Mouse (Mus musculus) adrenal gland, postnatal 14 days (tissue): Measurements from ENCODE around the gene Acad11. TPM values are rescaled to one million over a fixed set of nuclear protein-coding genes. Genes with fewer than 3 reads are reported as not detected.
A peak's percentile ranks its signal among the peaks of the same experiment; 100 is the strongest.

Experiments used
- DNase-seq: peaks from one replicate; pipeline ENCODE4 v3.0.0; 2021; ENCODE audit warnings: mixed read lengths
- total RNA-seq: library from RNA; stranded (reverse); gene quantifications from 2 replicates; pipeline ENCODE4 v1.2.3, GENCODE M21; 2021

The Acad11 gene
- total RNA-seq, 1 experiment from 2014 or later, result 121 TPM

- no peak for DNase-seq
These were observed 16.9 kb downstream of the Acad11 start for GRCm38 (mm10) chr9:104080038-104080437.

- peak; percentile 39 for DNase-seq
These were observed 22.7 kb downstream of the Acad11 start for GRCm38 (mm10) chr9:104085730-104086429.

- DNase-seq, result no peak
These were observed 25.4 kb downstream of the Acad11 start for GRCm38 (mm10) chr9:104088555-104088954.

- DNase-seq, result no peak
These were observed 29.8 kb downstream of the Acad11 start for GRCm38 (mm10) chr9:104092945-104093344.

GRCm38 (mm10) chr9:104098256-104098655, 35.1 kb downstream of the Acad11 start:
- DNase-seq, result no peak

- DNase-seq, result no peak
These were observed 35.9 kb downstream of the Acad11 start for GRCm38 (mm10) chr9:104099060-104099459.

- DNase-seq, result no peak
These were observed 37.6 kb downstream of the Acad11 start for GRCm38 (mm10) chr9:104100822-104101221.

- peak; percentile 73 for DNase-seq
These were observed 38.3 kb downstream of the Acad11 start for GRCm38 (mm10) chr9:104101458-104101857.

GRCm38 (mm10) chr9:104102301-104102700, 39.1 kb downstream of the Acad11 start:
- DNase-seq, result no peak

- no peak for DNase-seq
These were observed 39.7 kb downstream of the Acad11 start for GRCm38 (mm10) chr9:104102901-104103300.

- no peak for DNase-seq
These were observed 41.8 kb downstream of the Acad11 start for GRCm38 (mm10) chr9:104104986-104105385.

GRCm38 (mm10) chr9:104106930-104107329, 43.8 kb downstream of the Acad11 start:
- DNase-seq, result no peak

- no peak for DNase-seq
These were observed 44.3 kb downstream of the Acad11 start for GRCm38 (mm10) chr9:104107482-104107881.

- no peak for DNase-seq
These were observed 45.5 kb downstream of the Acad11 start for GRCm38 (mm10) chr9:104108571-104109143.

- DNase-seq, result no peak
These were observed 46.0 kb downstream of the Acad11 start for GRCm38 (mm10) chr9:104109151-104109550.

- no peak for DNase-seq
These were observed 59.9 kb downstream of the Acad11 start for GRCm38 (mm10) chr9:104123101-104123500.

- peak; percentile 15 for DNase-seq
These were observed 60.4 kb downstream of the Acad11 start for GRCm38 (mm10) chr9:104123622-104124021.

- DNase-seq, result no peak
These were observed 63.7 kb downstream of the Acad11 start, which contains the start of gene Ackr4 for GRCm38 (mm10) chr9:104126833-104127232. Gene Ackr4, minus strand, starts transcription at chr9:104126933.

GRCm38 (mm10) chr9:104128110-104128509, 64.9 kb downstream of the Acad11 start:
- no peak for DNase-seq

GRCm38 (mm10) chr9:104130141-104130755, 67.1 kb downstream of the Acad11 start:
- no peak for DNase-seq

GRCm38 (mm10) chr9:104140351-104140750, 77.2 kb downstream of the Acad11 start:
- no peak for DNase-seq

GRCm38 (mm10) chr9:104142805-104143204, 79.6 kb downstream of the Acad11 start:
- no peak for DNase-seq

GRCm38 (mm10) chr9:104144314-104144996, 81.3 kb downstream of the Acad11 start:
- DNase-seq, result no peak
